Mouse (Mus musculus) lung, postnatal 0 days (tissue): ENCODE measurements around the gene Palb2. TPM values are rescaled to one million over a fixed set of nuclear protein-coding genes. Genes with fewer than 3 reads are reported as not detected.

Experiments
- ATAC-seq: fragments of 200-750 bp; cut with Nextera tagmentation; 2 replicates; pipeline ENCODE4 v1.8.0; 2017; ENCODE audit warnings: moderate library complexity
- DNase-seq: peaks from one replicate; pipeline ENCODE4 v3.0.0-alpha.2; 2016; ENCODE audit warnings: low spot score
- H3K27ac ChIP-seq: fragments of 300-500 bp; sonication (generic); 2 replicates; pipeline ENCODE4 v1.5.1; 2014; ENCODE audit warnings: antibody characterized with exemption, mild to moderate bottlenecking, low read length, mixed read lengths
- H3K27me3 ChIP-seq: fragments of 300-500 bp; sonication (generic); replicated peaks from 2 replicates; pipeline ENCODE4 v1.6.1; 2014; ENCODE audit warnings: low read length, mixed read lengths; ENCODE audit not compliant: insufficient read depth
- H3K36me3 ChIP-seq: fragments of 300-500 bp; sonication (generic); 2 replicates; pipeline ENCODE4 v1.6.1; 2014; ENCODE audit warnings: low read length, mixed read lengths; ENCODE audit not compliant: insufficient read depth
- H3K4me1 ChIP-seq: fragments of 300-500 bp; sonication (generic); 2 replicates; pipeline ENCODE4 v1.6.1; 2014; ENCODE audit warnings: antibody characterized with exemption, low read depth, low read length, mixed read lengths; ENCODE audit not compliant: insufficient read depth
- H3K4me2 ChIP-seq: fragments of 300-500 bp; sonication (generic); replicated peaks from 2 replicates; pipeline ENCODE4 v1.6.1; 2014; ENCODE audit warnings: low read depth, mild to moderate bottlenecking, low read length, moderate library complexity, mixed read lengths
- H3K4me3 ChIP-seq: fragments of 300-500 bp; sonication (generic); 2 replicates; pipeline ENCODE4 v1.5.1; 2014; ENCODE audit warnings: low read depth, low read length
- H3K9ac ChIP-seq: fragments of 300-500 bp; sonication (generic); replicated peaks from 2 replicates; pipeline ENCODE4 v1.6.1; 2014; ENCODE audit warnings: low read depth, mild to moderate bottlenecking
- H3K9me3 ChIP-seq: fragments of 300-500 bp; sonication (generic); 2 replicates; pipeline ENCODE4 v1.6.1; 2016; ENCODE audit warnings: low read length, mixed read lengths
- CTCF ChIP-seq: IDR thresholded peaks from 2 replicates; pipeline ENCODE4 v1.5.1; 2016; ENCODE audit warnings: antibody characterized with exemption, mild to moderate bottlenecking
- EP300 ChIP-seq: IDR thresholded peaks from 2 replicates; pipeline ENCODE4 v1.6.1; 2016; ENCODE audit warnings: antibody characterized with exemption, mild to moderate bottlenecking, control low read depth
- WGBS: fragments of 180-500 bp; shearing (Covaris S2); extraction: QIAGEN DNeasy Blood & Tissue Kit; methylation state at CpG from one replicate; pipeline ENCODE4 v1.1.7; 2014; 5-methylcytosine and 5-hydroxymethylcytosine counted together
- polyA plus RNA-seq: library from polyadenylated mRNA; unstranded; fragments of >200 nt; fragmentation: Nextera tagmentation; extraction: Ambion mirVana; gene quantifications from 2 replicates; pipeline ENCODE4 v1.2.1, GENCODE M21; 2015

Palb2 gene
- polyA plus RNA-seq, 1 experiment from 2014 or later = 2.6 TPM

DNA sequence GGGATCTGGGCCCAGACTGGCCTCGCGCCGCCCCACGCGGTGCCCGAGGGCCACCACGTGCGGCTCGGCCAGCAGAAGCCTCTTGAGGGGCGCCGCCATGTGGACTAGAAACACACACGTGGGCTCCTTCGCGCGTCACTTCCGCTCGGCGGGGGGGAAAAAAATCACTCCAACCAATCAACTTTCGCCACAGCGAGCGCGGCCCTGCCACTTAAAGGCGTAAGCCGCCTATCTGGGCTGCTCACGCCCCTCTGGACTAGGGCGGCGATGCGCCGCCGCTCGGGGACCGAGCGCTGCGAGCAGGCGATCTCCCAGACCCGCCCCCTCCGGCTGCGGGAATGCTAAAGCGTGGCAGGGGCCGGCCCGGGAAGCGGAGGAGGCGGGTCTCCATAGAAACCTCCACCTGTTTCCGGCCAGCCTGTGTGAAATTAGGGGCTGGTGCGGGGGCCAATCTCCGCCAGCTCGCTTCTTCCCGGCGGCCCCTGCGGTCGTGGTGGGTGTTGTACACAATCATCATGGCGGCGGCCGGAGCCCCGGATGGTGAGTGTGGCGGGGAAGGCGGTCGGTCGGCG lies 65.8 kb downstream of the Palb2 start, which contains the start of the genes Ubfd1 and Ears2:
Gene Ubfd1, plus strand, starts transcription at position 231 of the 572 bp plus-strand sequence.
Gene Ears2, minus strand, starts transcription at position 319 of the 572 bp plus-strand sequence.
- Histone ChIP-seq H3K27me3 (no peaks in the 10 kb centered on the region), H3K9ac (peak within 1 kb of the TSS; percentile 96), H3K36me3 (peaks cover 8% of the 10 kb centered on the region; the same call in 1 of the 2 replicates), H3K9me3 (no peaks in the 10 kb centered on the region), H3K27ac (peak within 1 kb of the TSS; percentile 89), H3K4me3 (peak within 1 kb of the TSS; percentile 90), H3K4me2 (peak within 1 kb of the TSS; percentile 92), H3K4me1 (peaks cover 4% of the 10 kb centered on the region; the same call in 1 of the 2 replicates)
- peak; percentile 96 for ATAC-seq
- WGBS = 0% methylated on average over 58 of the region's 60 CpGs
- TF ChIP-seq CTCF (0 out of 2 replicates have a peak, but pooled peaks have one; percentile 26), EP300 (0 out of 2 replicates have a peak, but pooled peaks have one; percentile 29)
- peak; percentile 98 for DNase-seq

DNA sequence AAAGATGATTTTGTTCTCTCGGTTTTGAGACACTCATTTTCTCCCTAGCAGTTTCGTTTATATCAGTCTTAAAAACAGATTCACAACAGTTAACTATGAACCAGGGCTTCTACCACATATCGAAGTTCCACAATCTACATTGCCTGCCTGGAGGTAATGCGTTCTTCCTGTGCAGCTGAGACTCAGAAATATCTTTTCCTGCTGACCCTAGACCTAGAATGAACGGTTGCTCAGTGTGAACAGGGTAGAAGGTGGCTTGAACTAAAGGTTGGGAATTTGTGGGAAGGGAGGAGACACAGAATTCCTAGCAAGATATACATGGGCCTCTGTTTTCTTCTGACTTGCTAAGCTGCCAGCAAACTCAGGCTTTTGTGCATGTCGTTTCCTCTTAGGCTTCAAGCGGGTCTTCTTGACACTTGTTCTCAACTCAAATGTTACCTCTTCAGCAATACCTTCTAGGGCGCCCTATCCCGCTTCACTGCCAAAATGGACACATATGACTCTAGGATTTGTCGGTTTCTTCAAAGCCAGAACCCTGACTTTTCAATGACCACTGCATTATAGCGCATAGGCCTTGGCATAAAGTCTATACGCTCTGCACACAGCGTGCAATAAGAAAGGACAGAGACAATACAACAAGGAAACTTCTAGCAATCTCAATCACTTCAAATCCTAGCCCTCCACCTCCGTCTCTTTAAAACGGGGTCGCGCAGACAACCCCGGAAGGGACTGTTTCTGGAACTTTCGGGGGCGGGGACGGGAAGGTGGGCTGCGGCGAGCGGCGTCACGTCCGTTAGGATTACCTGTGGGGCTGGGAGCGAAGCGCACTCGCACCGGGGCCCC lies 66.5 kb downstream of the Palb2 start:
- no peaks in the 10 kb centered on the region for H3K9me3 ChIP-seq
- TF ChIP-seq EP300 (no peak), CTCF (no peak)
- peak overlapping the region; percentile 92 for H3K4me2 ChIP-seq
- ATAC-seq = no peak
- H3K27ac ChIP-seq = peak overlapping the region; percentile 89
- peaks cover 1% of the 10 kb centered on the region; the same call in 1 of the 2 replicates for H3K36me3 ChIP-seq
- peak overlapping the region; percentile 96 for H3K9ac ChIP-seq
- H3K27me3 ChIP-seq = no peaks in the 10 kb centered on the region
- H3K4me1 ChIP-seq = peaks cover 4% of the 10 kb centered on the region; the same call in 1 of the 2 replicates
- H3K4me3 ChIP-seq = peak overlapping the region; percentile 90
- DNase-seq = no peak
- 9% methylated on average over 31 of the region's 31 CpGs for WGBS

DNA sequence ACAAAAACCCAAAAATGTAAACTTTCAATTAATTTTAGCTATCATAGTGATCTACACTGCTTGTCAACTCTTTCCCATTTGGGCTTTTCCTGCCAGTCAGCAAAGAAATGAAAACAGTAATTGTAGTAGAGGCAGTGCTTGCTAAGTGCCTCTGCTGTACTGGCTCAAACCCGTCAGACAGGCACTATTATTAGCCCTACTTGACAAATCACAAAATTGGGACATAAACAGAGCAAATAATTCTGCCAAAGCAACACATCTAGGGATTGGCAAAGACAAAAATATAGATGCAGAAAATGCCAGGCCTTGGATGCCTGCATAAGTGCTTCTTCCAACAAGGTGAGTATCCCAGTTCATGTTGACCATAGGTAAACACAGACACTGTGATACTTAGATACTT lies 67.1 kb downstream of the Palb2 start:
- Histone ChIP-seq H3K9ac (no peak overlapping the region), H3K4me3 (0 out of 2 replicates have a peak overlapping the region, but pooled peaks have one; percentile 90), H3K27me3 (no peaks in the 10 kb centered on the region), H3K27ac (peak overlapping the region; percentile 89; the same call in 1 of the 2 replicates), H3K4me2 (no peak overlapping the region), H3K36me3 (no peaks in the 10 kb centered on the region), H3K4me1 (peaks cover 4% of the 10 kb centered on the region; the same call in 1 of the 2 replicates), H3K9me3 (no peaks in the 10 kb centered on the region)
- WGBS = 29% methylated on average over 1 of the region's 1 CpGs
- TF ChIP-seq EP300 = no peak
- no peak for TF ChIP-seq CTCF
- peak; percentile 26 for DNase-seq
- ATAC-seq = no peak

Other genes with a start within 250 kb of the Palb2 start
- 13.4 and 18.3 TPM in 2 replicates for gene Cog7, start 151.3 kb downstream of the Palb2 start, polyA plus RNA-seq
- gene Gga2, start 111.8 kb downstream of the Palb2 start, polyA plus RNA-seq = 22.3 and 28.3 TPM in 2 replicates
- 19.0 and 23.4 TPM in 2 replicates for gene Ubfd1, start 65.8 kb downstream of the Palb2 start, polyA plus RNA-seq
- 5.2 and 6.0 TPM in 2 replicates for gene Ears2, start 65.7 kb downstream of the Palb2 start, polyA plus RNA-seq
- 344 and 362 TPM in 2 replicates for gene Ndufab1, start 31.1 kb downstream of the Palb2 start, polyA plus RNA-seq
- gene Dctn5, start 56 bp upstream of the Palb2 start, polyA plus RNA-seq = 72.9 and 79.2 TPM in 2 replicates
- 4.6 and 6.5 TPM in 2 replicates for gene Plk1, start 26.5 kb upstream of the Palb2 start, polyA plus RNA-seq
- 0.21 TPM in 2 replicates for gene Ern2, start 53.2 kb upstream of the Palb2 start, polyA plus RNA-seq
- gene Chp2, start 86.5 kb upstream of the Palb2 start, polyA plus RNA-seq = 2.0 TPM in 2 replicates
- 2.2 and 2.3 TPM in 2 replicates for gene Prkcb, start 155.8 kb upstream of the Palb2 start, polyA plus RNA-seq